Mouse (Mus musculus) brain, embryonic 14.5 days (tissue): ENCODE measurements around the gene Htt.

Experiments used
- CTCF ChIP-seq: fragments of 200-500 bp; IDR thresholded peaks from 2 replicates; pipeline ENCODE4 v1.5.1; 2012; ENCODE audit warnings: inconsistent platforms, mild to moderate bottlenecking, moderate library complexity, borderline replicate concordance; ENCODE audit not compliant: insufficient read depth, insufficient read length; ENCODE audit errors: extremely low read depth
- POLR2A ChIP-seq: fragments of 200-500 bp; IDR thresholded peaks from 2 replicates; pipeline ENCODE4 v1.6.1; 2012; ENCODE audit warnings: mild to moderate bottlenecking, inconsistent platforms, borderline replicate concordance; ENCODE audit not compliant: poor library complexity, insufficient read depth, insufficient read length, severe bottlenecking; ENCODE audit errors: extremely low read depth

DNA sequence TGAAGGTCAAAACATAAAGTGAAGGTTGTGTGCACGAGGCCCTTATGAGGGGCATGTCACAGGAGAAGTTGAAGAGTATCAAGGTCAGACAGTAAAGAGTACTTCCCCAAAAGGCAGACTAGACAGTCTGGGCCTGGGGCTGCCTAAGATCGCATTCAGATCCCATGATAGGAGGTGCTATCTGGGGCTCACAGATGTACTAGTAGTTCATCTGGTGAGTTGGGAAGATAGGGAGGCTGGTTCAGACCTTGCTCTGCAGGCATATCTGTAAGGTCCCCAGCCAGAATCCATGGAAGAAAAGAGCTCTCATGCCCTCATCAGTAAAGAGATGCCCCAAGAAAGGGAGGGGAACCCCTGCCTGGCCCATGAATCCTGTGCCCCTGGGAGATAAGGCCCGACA lies 157.2 kb downstream of the Htt start:
- no peak for TF ChIP-seq CTCF
- TF ChIP-seq POLR2A = no peak
